Mouse (Mus musculus) cerebellum, postnatal 14 days (tissue): ENCODE measurements around the gene Pus10.

Source experiments
- DNase-seq, 2 experiments: peaks; one replicate each; pipeline ENCODE4 v3.0.0; 2021; ENCODE audit warnings: mixed read lengths in 2 of 2

Pus10 gene

DNA sequence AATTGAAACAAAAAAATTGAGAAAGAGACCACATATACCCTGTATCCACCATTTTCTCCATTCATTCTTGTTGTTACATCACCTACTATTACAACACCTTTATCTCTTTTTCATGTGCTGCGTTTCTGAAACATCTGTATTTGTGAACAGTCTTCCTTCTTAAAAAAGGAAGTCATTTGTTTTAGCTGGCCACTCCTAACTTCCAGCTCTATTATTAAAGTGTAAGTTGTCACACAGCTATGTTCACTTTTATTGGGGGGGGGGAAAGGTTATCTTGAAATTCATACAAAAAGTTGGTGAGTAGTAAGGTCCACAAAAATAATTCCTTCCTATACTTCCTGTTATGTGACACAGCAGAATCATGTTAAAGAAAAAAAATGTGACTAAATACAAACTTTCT, 102.5 kb downstream of the Pus10 start:
- DNase-seq = no peak

DNA sequence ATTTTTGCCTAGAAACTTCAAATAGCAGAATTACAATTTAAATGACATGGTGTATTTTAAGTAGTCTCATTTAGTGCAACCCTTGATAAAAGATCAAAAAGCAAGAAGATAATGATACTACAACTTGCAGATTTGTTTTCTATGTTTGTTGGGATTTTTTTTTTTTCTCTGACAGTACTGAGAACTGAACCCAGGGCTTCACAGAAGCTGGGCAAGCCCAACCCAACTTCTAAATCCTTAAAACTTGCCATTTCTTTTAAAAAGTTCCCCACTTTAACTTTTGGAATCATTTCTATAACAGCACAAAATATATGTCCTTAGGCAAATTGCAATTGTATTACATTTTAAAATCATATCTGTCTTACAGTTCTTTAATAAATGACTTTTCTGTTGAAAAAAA, 103.6 kb downstream of the Pus10 start:
- DNase-seq = no peak

DNA sequence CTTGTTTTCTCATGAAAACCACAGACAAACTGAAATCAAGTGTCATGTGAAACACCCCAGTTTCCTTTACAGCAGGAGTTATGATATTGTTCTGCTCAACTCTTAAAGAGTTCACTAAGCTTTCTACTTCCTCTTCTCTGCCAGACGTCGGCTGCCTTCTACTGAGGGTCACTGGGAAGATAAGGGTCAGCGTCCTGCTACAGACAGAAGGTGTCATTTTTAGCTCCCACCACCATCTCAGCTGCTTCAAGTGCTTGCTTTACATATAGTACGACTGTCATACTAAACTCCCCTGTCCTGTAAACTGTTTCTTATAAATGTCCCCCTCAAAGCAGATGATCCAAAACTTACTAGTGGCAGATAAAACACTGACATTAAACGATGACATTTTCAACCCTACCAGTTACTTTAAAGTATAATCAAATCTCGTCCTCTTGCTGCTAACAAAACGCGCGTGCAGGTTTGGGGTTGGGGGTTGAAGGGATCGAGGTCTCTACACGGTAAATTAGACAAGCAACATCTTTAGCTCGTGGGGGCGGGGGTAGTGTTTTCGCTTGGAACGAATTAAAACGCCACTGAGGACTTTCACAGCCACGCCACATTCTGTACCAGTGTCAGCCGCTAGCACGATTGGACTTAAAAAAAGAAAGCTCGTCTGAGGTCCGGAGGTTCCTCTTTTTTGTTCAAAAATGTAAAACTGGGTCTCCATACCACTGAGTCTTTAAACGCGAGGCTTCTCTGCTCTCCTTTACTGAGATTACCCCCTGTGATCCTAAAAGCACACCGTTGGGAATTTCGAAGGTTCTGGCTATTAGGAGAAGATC, 104.4 kb downstream of the Pus10 start:
- peak; percentile 49 to 51 for DNase-seq

DNA sequence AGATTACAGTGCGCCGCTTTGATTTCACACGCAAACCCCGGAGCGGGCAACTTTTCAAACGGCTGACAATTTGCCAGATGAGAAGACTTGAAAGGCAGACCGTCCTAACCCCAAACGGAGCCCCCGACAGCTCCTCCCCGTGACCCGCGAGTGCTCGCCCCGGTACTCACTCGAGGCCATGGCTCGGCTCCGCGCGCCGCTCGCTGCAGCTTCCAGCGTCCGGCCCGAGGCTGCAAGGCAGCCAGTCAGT, 105.0 kb downstream of the Pus10 start:
- no peak for DNase-seq

DNA sequence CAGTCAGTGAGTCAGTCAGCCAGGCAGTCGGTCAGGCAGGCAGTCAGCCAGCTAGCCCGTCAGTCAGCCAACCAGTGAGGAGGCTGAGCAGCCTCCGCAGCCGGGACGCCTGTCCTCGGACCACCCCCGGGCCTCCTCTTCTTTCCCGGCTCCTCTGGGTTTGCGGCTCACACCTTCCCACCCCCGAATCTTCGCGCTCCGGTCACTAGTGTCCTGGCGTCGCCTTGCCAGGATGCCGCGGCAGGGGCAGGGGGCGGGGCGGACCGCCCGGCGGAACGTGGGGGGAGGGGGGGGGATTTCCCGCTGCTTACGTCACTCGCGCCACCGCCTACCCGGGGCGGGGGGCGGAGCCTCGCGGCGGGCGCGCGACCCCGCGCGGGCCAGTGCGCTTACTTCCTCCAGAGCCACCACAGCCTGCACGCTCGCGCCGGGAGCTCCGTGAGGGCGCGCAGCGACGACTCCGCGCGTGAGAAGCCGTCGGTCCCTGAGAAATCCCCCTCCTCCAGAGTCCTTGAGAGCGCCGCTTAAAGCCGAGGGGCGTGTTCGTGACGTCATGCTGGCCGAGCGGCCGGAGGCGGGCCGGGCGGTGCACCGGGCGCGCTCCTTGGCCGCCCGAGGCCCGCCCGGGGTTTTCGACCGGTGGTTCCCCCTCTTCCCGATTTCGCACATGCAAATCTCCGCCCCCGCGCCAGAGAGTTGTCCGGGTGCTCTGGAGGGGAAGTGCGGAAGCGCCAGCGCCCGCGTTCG, 105.5 kb downstream of the Pus10 start, which contains the start of gene Rel:
Gene Rel (minus strand): TSS at position 211 of the 747 bp plus-strand sequence.
- DNase-seq = peak; percentile 94 to 97

DNA sequence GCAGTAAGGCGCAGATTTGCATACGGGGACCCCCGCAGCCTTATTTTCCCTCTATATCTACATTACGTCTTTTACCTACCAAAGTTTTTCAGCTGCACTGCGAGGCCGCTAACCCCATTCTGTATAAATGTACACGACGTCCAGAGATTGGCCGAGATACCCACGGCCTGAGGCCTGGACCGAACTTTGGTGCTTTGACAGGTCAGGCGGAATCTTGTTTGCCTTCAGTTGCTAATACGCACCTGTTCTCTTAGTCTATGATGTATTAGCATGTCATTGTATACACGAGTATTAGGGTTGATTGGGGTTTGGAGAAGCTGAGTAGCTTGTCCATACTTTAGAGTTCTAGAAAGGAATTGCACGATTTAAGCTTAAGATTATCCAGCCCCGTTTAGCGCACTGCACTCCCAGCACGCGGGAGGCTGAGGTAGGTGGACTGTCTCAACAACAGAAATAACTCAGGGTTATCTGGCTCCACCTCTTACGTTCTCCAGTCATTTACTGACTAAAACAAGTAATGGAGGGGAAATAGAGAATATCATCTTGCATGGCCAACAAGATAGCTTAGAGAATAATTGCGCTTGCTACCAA, 106.1 kb downstream of the Pus10 start:
- DNase-seq = no peak

DNA sequence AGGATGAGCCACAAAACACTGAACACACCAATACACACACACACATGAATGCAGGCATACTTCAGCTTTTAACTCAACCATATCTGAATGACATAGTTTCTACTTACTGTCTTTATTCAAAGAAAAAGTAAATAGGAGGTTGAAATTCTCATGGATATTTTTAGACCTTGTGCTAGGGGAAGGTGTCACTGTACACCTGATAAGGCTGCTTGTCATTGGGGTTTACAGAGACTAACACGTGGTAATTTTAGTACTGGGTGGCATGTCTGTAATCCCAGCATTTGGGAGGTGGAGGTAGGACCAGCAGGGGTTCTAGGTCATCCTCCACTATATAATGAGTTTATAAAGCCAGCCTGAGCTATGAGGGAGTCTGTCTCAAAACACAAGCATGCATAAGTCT, 107.0 kb downstream of the Pus10 start:
- DNase-seq = no peak

DNA sequence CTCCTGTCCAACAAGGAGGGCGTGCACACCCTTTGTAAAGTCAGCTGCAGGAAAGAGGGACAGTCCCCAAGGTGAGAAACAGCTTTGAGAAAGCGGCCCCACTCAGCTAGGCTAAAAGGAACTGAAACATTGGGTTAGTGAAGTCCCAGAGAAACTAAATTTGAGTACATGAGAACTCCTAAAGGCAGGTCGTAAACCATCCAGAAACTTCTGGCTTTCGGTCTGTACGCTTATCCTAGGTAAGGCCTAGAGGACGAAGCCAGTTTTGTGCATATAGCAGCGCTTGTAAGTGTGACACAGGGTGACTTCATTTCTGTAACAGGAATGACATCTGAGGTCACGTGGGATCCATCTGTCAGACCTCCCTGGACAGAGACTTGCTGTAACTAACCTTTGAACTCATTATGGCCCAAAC, 113.3 kb downstream of the Pus10 start:
- no peak for DNase-seq

DNA sequence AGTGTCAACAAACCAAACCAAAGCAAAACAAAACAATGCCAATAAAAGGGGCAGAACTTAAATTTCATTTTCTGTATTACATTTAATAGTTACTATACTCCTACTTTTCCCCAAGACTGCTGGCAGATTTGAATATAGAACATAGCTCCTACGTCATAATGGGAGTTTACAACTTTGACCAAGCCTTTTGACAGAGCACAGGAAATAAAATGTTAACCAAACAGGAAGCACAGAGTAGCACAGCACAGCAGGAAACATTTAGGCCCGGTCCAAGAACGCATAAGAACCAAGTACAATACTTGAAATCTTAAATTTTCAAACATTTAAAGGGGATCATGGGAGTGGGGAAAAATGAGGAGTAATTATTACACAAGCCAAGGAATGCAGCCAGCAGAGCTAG, 116.6 kb downstream of the Pus10 start:
- no peak for DNase-seq
